Mouse (Mus musculus) thymus, adult 2 months (tissue): ENCODE data around the gene Nek11.

Experiments used
- CTCF ChIP-seq: fragments of 200-500 bp; IDR thresholded peaks from 2 replicates; pipeline ENCODE4 v1.5.1; 2012; ENCODE audit warnings: mild to moderate bottlenecking, control low read depth, low read length, moderate library complexity, borderline replicate concordance; ENCODE audit not compliant: control insufficient read depth, poor library complexity, insufficient read depth; ENCODE audit errors: extremely low read depth
- POLR2A ChIP-seq: fragments of 200-500 bp; IDR thresholded peaks from 2 replicates; pipeline ENCODE4 v1.6.1; 2012; ENCODE audit warnings: mild to moderate bottlenecking, low read length, control low read depth, moderate library complexity; ENCODE audit not compliant: control insufficient read depth, poor library complexity, insufficient read depth; ENCODE audit errors: extremely low read depth

- no peak for TF ChIP-seq CTCF
- no peak for TF ChIP-seq POLR2A
Measured at GRCm38 (mm10) chr9:105379533-105380145, 15.7 kb downstream of the Nek11 start.
